Mouse (Mus musculus): Measurements from ENCODE around the gene Ror1. TPM values are rescaled to one million over a fixed set of nuclear protein-coding genes. Genes with fewer than 3 reads are reported as not detected.

Gene Ror1
- polyA plus RNA-seq (2021; fragmentation: Nextera tagmentation) = 0.15 and 0.25 TPM in 2 replicates
- long read RNA-seq, experiment 1, partial matches to known transcripts = 1 of 1 reads
- long read RNA-seq, experiment 1, other reads (novel, unspliced or antisense) = 0 of 1 reads
- long read RNA-seq, experiment 2 = 0 reads

GRCm38 (mm10) chr4:100095685-100096595, at the start of gene Ror1:
Gene Ror1 (plus strand): TSS chr4:100095791.

GRCm38 (mm10) chr4:100478592-100479321, 383.2 kb downstream of the Ror1 start, which contains the start of gene Ube2u:
Gene Ube2u (plus strand): TSS chr4:100478849.

Other genes with a start within 250 kb of the Ror1 start
- 45.4 and 57.4 TPM in 2 replicates for gene Pgm1, start 166.4 kb upstream of the Ror1 start, polyA plus RNA-seq (2021; fragmentation: Nextera tagmentation)
- gene Itgb3bp, start 166.0 kb upstream of the Ror1 start, polyA plus RNA-seq (2021; fragmentation: Nextera tagmentation) = 11.7 and 12.6 TPM in 2 replicates